Mouse (Mus musculus): ENCODE measurements around the gene Cd300lg.

DNA sequence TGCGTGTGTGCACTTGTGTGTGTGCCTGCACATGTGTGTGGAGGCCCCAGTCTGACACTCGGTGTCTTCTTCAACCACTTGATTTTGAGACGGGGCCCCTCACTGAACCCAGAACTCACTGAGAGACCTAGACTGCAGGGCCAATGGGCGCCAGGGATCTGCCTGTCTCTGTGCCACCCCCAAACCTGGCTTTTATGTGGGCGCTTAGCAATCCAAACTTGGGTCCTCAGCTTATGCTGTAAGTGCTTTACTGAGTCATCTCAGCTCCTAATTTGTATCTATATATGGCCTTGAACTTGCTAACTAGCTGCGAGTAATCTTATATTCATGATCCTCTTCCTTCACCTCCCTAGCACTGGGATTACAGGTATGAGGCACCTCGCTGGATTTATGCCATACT, 48.9 kb upstream of the Cd300lg start:
- TF ChIP-seq CTCF (conservative IDR thresholded peaks at IDR 0.05 in 1 of 2, IDR thresholded peaks at IDR 0.05 in 1 of 2; ENCODE audit: low read depth in 2 of 2, low read length in 2 of 2) (no peak), POLR2AphosphoS2 (IDR thresholded peaks at IDR 0.05; ENCODE audit: low read depth, low read length) (no peak), SMC3 (IDR thresholded peaks at IDR 0.05; ENCODE audit: low read depth, low read length) (no peak), ZC3H11A (IDR thresholded peaks at IDR 0.05; ENCODE audit: low read depth, low read length) (no peak), MYC (IDR thresholded peaks at IDR 0.05; ENCODE audit: low read depth, low read length) (no peak), MAFK (IDR thresholded peaks at IDR 0.05; ENCODE audit: insufficient replicate concordance, low read length) (no peak), MAX (IDR thresholded peaks at IDR 0.05; ENCODE audit: low read length) (no peak), USF1 (IDR thresholded peaks at IDR 0.05; ENCODE audit: low read depth, low read length) (no peak)
